Mouse (Mus musculus): Measurements from ENCODE around the gene Cage1.

Gene Cage1

DNA sequence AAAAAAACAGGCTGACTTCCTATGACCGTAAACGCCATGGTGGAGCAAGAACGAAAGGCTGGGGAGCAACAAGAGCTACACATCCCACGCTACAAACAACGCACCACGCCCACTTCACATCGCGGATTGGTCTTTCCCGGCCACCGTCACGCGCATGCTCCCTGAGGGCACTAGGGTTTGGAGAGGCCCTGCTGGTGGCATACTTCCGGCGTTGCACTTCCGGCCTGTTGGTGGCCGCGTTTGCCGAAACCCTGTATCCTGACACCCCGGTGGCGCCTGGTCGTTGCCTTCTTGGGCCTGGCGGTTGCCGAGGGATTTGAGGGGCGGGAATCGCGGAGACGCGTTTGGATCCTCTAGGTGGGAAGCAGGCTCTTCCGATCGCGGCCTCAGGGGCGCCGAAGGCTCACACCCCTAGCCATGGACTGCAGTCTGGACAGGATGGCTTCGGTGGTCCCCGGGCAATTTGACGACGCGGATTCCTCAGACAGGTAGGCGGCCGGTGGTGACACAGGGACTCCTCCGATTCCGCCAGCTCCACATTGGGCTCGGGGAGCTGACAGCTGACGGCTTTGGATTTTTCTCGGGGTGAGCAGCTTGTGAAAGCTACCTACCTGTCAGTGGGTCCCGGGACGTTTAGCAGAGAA, at the start of gene Cage1:
TSS of gene Cage1 (minus strand) at position 26 of the 644 bp plus-strand sequence.
- DNase-seq (ENCODE audit: low read depth, low spot score), result peak; percentile 99

DNA sequence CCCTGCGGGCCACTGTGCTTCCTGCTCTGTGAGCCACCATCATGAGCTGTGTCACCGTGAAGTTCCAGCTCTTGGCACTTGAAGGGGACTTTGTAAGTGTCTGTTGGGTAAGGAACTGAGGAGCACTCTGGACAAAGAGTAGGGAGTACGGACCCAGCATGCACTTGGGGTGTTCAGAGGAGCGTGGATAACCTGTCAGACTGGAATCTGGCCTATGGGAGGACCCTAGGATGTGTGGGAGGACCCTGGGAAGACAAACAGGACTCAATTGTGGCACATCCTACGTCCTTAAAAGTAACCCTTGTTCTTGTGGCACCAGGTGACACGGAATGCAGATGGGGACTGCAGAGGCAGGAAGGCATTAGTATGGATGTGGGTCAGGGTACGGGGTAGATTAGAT, 44.3 kb upstream of the Cage1 start:
- DNase-seq (ENCODE audit: low read depth, low spot score), result no peak

GRCm38 (mm10) chr13:38080725-38081124, 43.9 kb upstream of the Cage1 start:
- no peak for DNase-seq (ENCODE audit: low read depth, low spot score)

DNA sequence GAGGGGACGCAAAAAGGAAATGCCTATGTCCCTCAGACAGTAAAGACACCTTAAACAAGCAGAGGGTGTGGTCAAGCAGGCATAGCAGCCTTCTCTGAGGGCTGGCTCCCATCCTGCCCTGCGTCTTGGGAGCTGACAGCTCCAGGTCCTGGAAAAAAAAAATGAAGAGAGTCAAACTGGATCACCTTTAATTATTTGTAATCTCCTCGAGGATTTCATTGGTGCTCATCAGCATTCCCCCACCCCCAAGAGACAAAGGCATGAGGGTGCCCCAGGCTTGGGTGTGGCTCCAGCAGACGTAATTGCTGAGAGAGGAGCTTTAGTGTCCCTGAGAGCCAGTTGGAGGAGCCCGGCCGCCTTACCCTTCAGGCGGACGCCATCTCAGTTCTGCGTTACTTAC, 43.1 kb upstream of the Cage1 start:
- peak; percentile 93 for DNase-seq (ENCODE audit: low read depth, low spot score)

- no peak for DNase-seq (ENCODE audit: low read depth, low spot score)
Observed at GRCm38 (mm10) chr13:38079366-38079765, 42.5 kb upstream of the Cage1 start.

DNA sequence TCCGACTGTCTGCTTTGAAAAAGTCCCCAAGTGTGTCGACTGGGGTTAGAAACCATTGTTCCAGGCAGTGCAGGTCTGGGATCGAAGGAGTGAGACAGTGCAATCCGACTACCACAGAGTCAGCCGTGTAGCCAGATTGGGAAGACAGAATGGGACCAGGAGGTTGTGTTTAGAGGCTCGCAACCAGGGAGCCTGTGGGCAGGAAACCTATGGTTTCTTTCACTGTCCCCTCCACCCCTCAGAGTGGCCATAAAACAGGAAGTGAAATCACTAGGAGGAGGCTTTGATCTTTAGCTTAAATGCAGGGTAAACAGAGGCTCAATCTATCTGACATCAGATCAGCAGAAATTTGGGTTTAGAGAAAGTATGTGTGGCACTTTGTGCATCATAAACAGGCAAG, 42.0 kb upstream of the Cage1 start:
- no peak for DNase-seq (ENCODE audit: low read depth, low spot score)

DNA sequence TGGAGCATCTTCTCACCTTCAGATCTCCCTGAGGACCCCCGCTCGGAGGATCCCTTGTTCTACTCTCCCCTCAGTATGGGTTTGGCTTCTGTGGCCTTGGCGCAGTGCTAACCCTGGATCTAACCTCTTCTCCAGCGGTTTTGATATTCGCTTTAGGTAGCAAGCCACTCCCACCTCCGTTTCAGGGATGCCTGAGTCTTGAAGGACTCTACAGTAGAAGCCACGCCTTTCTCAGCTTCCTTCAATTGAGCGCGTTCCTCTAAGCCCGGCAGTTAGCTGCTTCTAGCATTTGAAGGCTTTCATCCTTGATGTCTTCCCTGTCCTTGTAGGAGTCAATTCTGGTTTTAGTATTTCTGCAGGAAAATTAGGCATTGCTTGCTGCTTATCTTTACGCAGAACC, 40.2 kb upstream of the Cage1 start:
- peak; percentile 86 for DNase-seq (ENCODE audit: low read depth, low spot score)

GRCm38 (mm10) chr13:38074404-38074803, 37.5 kb upstream of the Cage1 start:
- no peak for DNase-seq (ENCODE audit: low read depth, low spot score)

DNA sequence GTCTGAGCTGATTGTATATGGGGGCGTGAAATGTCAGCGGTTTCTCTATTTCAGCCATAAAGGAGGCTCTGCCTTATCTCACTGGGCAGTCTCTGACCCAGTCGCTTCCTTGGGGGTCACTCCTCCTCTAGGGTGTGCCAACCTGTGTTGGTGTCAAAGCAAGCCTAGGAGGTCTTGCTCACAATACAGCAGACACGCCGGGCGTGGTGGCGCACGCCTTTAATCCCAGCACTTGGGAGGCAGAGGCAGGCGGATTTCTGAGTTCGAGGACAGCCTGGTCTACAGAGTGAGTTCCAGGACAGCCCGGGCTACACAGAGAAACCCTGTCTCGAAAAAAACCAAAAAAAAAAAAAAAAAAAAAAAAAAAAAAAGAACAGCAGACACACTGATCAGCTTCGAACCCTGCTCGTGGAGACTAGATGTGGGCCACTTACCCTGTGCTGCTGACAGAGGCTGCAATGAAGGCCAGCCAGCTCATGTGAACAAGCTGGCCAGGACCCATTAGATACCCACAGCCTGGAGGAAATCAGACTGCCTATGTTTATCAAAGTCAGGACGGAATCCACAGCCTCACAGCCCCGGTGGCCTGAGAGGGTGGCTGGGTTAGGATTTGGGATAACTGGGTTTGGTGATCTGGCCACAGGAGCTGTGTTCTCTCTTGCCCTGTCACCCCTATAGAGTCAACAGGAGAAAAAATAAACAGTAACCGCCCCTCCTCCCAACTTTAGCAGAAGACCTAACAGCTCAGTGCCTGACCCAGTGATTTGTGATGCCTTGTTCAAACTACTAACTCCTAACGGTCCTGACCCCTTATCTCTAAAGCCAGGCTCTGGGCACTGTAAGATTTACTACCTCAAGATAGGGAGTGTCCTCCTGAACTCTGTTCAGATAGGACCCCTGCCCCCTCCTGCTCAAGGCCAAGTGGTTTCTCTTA, 36.8 kb upstream of the Cage1 start:
- DNase-seq (ENCODE audit: low read depth, low spot score), result no peak

GRCm38 (mm10) chr13:38070945-38071344, 34.1 kb upstream of the Cage1 start:
- no peak for DNase-seq (ENCODE audit: low read depth, low spot score)

- peak; percentile 84 for DNase-seq (ENCODE audit: low read depth, low spot score)
Observed at GRCm38 (mm10) chr13:38064854-38065663, 28.2 kb upstream of the Cage1 start.

DNA sequence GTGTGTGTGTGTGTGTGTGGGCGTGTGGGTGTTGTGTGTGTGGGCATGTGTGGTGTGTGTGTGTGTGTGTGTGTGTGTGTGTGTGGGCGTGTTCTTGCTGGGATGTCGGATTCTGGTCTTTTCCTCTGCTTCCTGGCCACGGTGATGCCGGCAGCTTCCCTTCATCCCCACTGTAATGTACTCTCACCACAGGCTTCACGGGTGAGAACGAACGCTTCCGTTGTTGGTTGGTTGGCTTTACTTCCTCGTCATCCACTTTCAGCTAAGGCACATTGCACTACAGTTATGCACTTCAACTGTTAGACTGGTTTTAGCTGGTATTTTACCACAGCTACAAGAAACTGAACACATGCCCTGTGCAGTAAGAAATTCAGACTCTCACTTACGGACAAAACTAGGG, 25.8 kb upstream of the Cage1 start:
- DNase-seq (ENCODE audit: low read depth, low spot score), result no peak

- DNase-seq (ENCODE audit: low read depth, low spot score), result no peak
Observed at GRCm38 (mm10) chr13:38049888-38050287, 13.0 kb upstream of the Cage1 start.

GRCm38 (mm10) chr13:38037811-38038210, 942 bp upstream of the Cage1 start:
- DNase-seq (ENCODE audit: low read depth, low spot score), result no peak

DNA sequence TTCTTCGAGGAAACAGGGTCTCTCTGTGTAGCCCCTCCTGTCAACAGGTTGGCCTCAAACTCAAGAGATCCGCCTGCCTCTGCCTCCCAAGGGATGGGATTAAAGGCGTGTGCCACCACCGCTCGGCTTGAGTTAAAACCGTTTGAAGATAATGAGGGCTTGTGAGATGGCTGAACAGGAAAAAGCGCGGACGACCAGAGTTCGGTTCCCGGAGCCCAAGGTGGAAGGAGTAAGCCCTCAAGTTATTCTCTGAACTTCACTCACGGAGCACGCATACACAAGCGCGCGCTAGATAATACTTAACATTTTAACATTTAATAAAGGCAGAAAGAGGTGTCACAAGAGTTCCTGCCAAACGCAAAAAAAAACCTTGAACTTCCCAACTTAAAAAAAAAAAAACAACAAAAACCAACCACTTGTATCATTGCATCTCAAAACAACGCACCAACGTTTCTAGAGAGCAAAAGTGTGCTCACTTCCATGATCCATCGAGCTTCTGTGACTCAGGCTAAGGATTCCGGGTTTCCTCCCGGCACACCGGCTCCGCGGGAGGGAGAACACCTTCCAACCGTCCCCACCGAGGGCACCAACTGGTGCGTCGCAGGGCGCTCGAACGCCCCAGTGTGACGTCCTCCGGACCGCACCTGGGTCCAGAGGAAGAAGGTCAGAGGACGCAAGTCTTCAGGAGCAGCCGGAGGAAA, 376 bp downstream of the Cage1 start, which contains the start of gene Riok1:
TSS of gene Riok1 (plus strand) at position 653 of the 701 bp plus-strand sequence.
- DNase-seq (ENCODE audit: low read depth, low spot score), result peak; percentile 28

GRCm38 (mm10) chr13:38028407-38028806, 8.5 kb downstream of the Cage1 start:
- no peak for DNase-seq (ENCODE audit: low read depth, low spot score)

- no peak for DNase-seq (ENCODE audit: low read depth, low spot score)
Observed at GRCm38 (mm10) chr13:38027618-38028248, 9.1 kb downstream of the Cage1 start.

GRCm38 (mm10) chr13:38025874-38026273, 11.0 kb downstream of the Cage1 start:
- peak; percentile 54 for DNase-seq (ENCODE audit: low read depth, low spot score)

- no peak for DNase-seq (ENCODE audit: low read depth, low spot score)
Observed at GRCm38 (mm10) chr13:38018791-38019190, 18.1 kb downstream of the Cage1 start.

DNA sequence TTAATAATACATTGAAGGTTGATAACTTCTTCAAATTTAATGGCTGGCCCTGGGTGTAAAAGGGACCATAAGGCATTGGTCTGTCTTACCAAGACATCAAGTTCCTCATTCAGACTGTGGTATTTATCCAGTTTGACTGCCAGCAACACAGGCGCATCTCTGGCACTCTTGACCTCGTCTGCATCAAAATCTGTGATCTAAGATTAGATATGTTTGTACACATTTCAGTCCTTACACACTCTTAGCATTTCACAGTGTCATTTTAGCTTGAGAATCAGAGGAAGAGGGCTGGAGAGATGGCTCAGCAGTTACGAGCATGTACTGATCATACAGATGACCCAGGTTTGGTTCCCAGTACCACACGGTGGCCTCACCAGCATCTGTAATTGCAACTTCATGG, 21.3 kb downstream of the Cage1 start:
- DNase-seq (ENCODE audit: low read depth, low spot score), result no peak

DNA sequence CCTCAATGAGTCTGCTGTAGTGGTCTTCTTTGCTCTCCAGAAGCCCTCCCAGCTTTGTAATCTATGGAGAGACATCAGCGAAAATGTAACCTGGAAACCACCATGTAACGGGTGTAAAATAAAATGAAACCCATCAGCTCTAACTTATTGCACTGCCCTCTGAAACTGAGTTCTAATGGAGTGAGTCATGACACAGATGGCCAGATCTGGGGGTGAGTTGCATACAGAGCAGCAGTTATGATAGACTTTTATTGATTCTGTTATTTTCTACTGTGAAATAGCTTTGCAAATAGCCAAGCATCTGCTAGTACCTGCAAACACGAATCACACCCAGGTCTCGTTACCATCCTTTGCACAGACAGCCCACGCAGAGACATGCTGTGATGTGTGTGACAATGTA, 24.4 kb downstream of the Cage1 start:
- DNase-seq (ENCODE audit: low read depth, low spot score), result no peak
